Mouse (Mus musculus): ENCODE data around the gene C87436. TPM values are rescaled to one million over a fixed set of nuclear protein-coding genes. Genes with fewer than 3 reads are reported as not detected.

Gene C87436
- polyA plus RNA-seq, 1 experiment from 2014 or later = 25.6 TPM

GRCm38 (mm10) chr6:86397257-86397980, 40.8 kb upstream of the C87436 start:
- ATAC-seq (ENCODE audit: low FRiP score) (no peak), DNase-seq (ENCODE audit: low spot score) (no peak)
- H3K4me2 ChIP-seq (replicated peaks; ENCODE audit: low read depth, low read length) = peak overlapping the region; percentile 72
- H3K27me3 ChIP-seq (ENCODE audit: control insufficient read depth, insufficient read depth, low read length) = no peaks in the 10 kb centered on the region
- H3K9me3 ChIP-seq (ENCODE audit: control insufficient read depth, low read length) = no peaks in the 10 kb centered on the region
- peak overlapping the region; percentile 83; the same call in 1 of the 2 replicates for H3K27ac ChIP-seq (ENCODE audit: low read depth, low read length)
- H3K4me1 ChIP-seq (replicated peaks; ENCODE audit: control insufficient read depth, insufficient read depth, low read length) = peaks cover 8% of the 10 kb centered on the region; the same call in 1 of the 2 replicates
- WGBS = 8% methylated on average over 14 of the region's 14 CpGs
- H3K9ac ChIP-seq (ENCODE audit: low read depth, low read length) = peak overlapping the region; percentile 92
- peak overlapping the region; percentile 85 for H3K4me3 ChIP-seq (ENCODE audit: low read depth, low read length)
- no peaks in the 10 kb centered on the region for H3K36me3 ChIP-seq (ENCODE audit: control insufficient read depth, insufficient read depth, low read length)

- no peak for DNase-seq (ENCODE audit: low spot score)
- Histone ChIP-seq H3K36me3 (ENCODE audit: control insufficient read depth, insufficient read depth, low read length) (no peaks in the 10 kb centered on the region), H3K4me2 (replicated peaks; ENCODE audit: low read depth, low read length) (no peak overlapping the region), H3K9me3 (ENCODE audit: control insufficient read depth, low read length) (no peaks in the 10 kb centered on the region), H3K27ac (ENCODE audit: low read depth, low read length) (no peak overlapping the region), H3K4me3 (ENCODE audit: low read depth, low read length) (0 out of 2 replicates have a peak overlapping the region, but pooled peaks have one; percentile 8), H3K4me1 (replicated peaks; ENCODE audit: control insufficient read depth, insufficient read depth, low read length) (peaks cover 8% of the 10 kb centered on the region; the same call in 1 of the 2 replicates), H3K9ac (ENCODE audit: low read depth, low read length) (no peak overlapping the region), H3K27me3 (ENCODE audit: control insufficient read depth, insufficient read depth, low read length) (no peaks in the 10 kb centered on the region)
- no peak for ATAC-seq (ENCODE audit: low FRiP score)
- 76% methylated on average over 2 of the region's 2 CpGs for WGBS
Observed at GRCm38 (mm10) chr6:86398986-86399385, 39.2 kb upstream of the C87436 start.

- no peak for ATAC-seq (ENCODE audit: low FRiP score)
- 86% methylated on average over 2 of the region's 2 CpGs for WGBS
Observed at GRCm38 (mm10) chr6:86399995-86400394, 38.2 kb upstream of the C87436 start.

GRCm38 (mm10) chr6:86400972-86401371, 37.2 kb upstream of the C87436 start:
- ATAC-seq (ENCODE audit: low FRiP score) (no peak), DNase-seq (ENCODE audit: low spot score) (peak; percentile 77)
- H3K36me3 ChIP-seq (ENCODE audit: control insufficient read depth, insufficient read depth, low read length) = no peaks in the 10 kb centered on the region
- 7% methylated on average over 9 of the region's 9 CpGs for WGBS
- no peak overlapping the region for H3K4me3 ChIP-seq (ENCODE audit: low read depth, low read length)
- H3K4me1 ChIP-seq (replicated peaks; ENCODE audit: control insufficient read depth, insufficient read depth, low read length) = no peaks in the 10 kb centered on the region
- peak overlapping the region; percentile 20; the same call in 1 of the 2 replicates for H3K4me2 ChIP-seq (replicated peaks; ENCODE audit: low read depth, low read length)
- no peak overlapping the region for H3K27ac ChIP-seq (ENCODE audit: low read depth, low read length)
- no peaks in the 10 kb centered on the region for H3K9me3 ChIP-seq (ENCODE audit: control insufficient read depth, low read length)
- H3K27me3 ChIP-seq (ENCODE audit: control insufficient read depth, insufficient read depth, low read length) = no peaks in the 10 kb centered on the region
- H3K9ac ChIP-seq (ENCODE audit: low read depth, low read length) = no peak overlapping the region

More at GRCm38 (mm10) chr6:86399995-86400394, 38.2 kb upstream of the C87436 start:
- no peaks in the 10 kb centered on the region for H3K9me3 ChIP-seq (ENCODE audit: control insufficient read depth, low read length)
- H3K36me3 ChIP-seq (ENCODE audit: control insufficient read depth, insufficient read depth, low read length) = no peaks in the 10 kb centered on the region
- H3K4me1 ChIP-seq (replicated peaks; ENCODE audit: control insufficient read depth, insufficient read depth, low read length) = peaks cover 6% of the 10 kb centered on the region; the same call in 1 of the 2 replicates
- no peak overlapping the region for H3K9ac ChIP-seq (ENCODE audit: low read depth, low read length)
- H3K27ac ChIP-seq (ENCODE audit: low read depth, low read length) = no peak overlapping the region
- no peak overlapping the region for H3K4me3 ChIP-seq (ENCODE audit: low read depth, low read length)
- no peaks in the 10 kb centered on the region for H3K27me3 ChIP-seq (ENCODE audit: control insufficient read depth, insufficient read depth, low read length)
- no peak for DNase-seq (ENCODE audit: low spot score)
- no peak overlapping the region for H3K4me2 ChIP-seq (replicated peaks; ENCODE audit: low read depth, low read length)

GRCm38 (mm10) chr6:86402681-86403607, 35.2 kb upstream of the C87436 start:
- Histone ChIP-seq H3K9me3 (ENCODE audit: control insufficient read depth, low read length) (no peaks in the 10 kb centered on the region), H3K27me3 (ENCODE audit: control insufficient read depth, insufficient read depth, low read length) (no peaks in the 10 kb centered on the region), H3K4me3 (ENCODE audit: low read depth, low read length) (peak overlapping the region; percentile 88), H3K27ac (ENCODE audit: low read depth, low read length) (no peak overlapping the region), H3K9ac (ENCODE audit: low read depth, low read length) (no peak overlapping the region), H3K4me2 (replicated peaks; ENCODE audit: low read depth, low read length) (peak overlapping the region; percentile 28; the same call in 1 of the 2 replicates), H3K4me1 (replicated peaks; ENCODE audit: control insufficient read depth, insufficient read depth, low read length) (no peaks in the 10 kb centered on the region), H3K36me3 (ENCODE audit: control insufficient read depth, insufficient read depth, low read length) (no peaks in the 10 kb centered on the region)
- DNase-seq (ENCODE audit: low spot score) (peak; percentile 40), ATAC-seq (ENCODE audit: low FRiP score) (no peak)
- WGBS = 39% methylated on average over 12 of the region's 12 CpGs

- peak overlapping the region; percentile 70 for H3K4me2 ChIP-seq (replicated peaks; ENCODE audit: low read depth, low read length)
- H3K4me1 ChIP-seq (replicated peaks; ENCODE audit: control insufficient read depth, insufficient read depth, low read length) = no peaks in the 10 kb centered on the region
- ATAC-seq (ENCODE audit: low FRiP score) (peak; percentile 81), DNase-seq (ENCODE audit: low spot score) (peak; percentile 91)
- no peaks in the 10 kb centered on the region for H3K27me3 ChIP-seq (ENCODE audit: control insufficient read depth, insufficient read depth, low read length)
- H3K27ac ChIP-seq (ENCODE audit: low read depth, low read length) = peak overlapping the region; percentile 100; the same call in 1 of the 2 replicates
- WGBS = under 1% methylated on average over 15 of the region's 15 CpGs
- H3K36me3 ChIP-seq (ENCODE audit: control insufficient read depth, insufficient read depth, low read length) = no peaks in the 10 kb centered on the region
- no peaks in the 10 kb centered on the region for H3K9me3 ChIP-seq (ENCODE audit: control insufficient read depth, low read length)
- peak overlapping the region; percentile 100 for H3K9ac ChIP-seq (ENCODE audit: low read depth, low read length)
- peak overlapping the region; percentile 88 for H3K4me3 ChIP-seq (ENCODE audit: low read depth, low read length)
Observed at GRCm38 (mm10) chr6:86403728-86404099, 34.5 kb upstream of the C87436 start.

- ATAC-seq (ENCODE audit: low FRiP score) (peak; percentile 96), DNase-seq (ENCODE audit: low spot score) (peak; percentile 98)
- Histone ChIP-seq H3K4me1 (replicated peaks; ENCODE audit: control insufficient read depth, insufficient read depth, low read length) (no peaks in the 10 kb centered on the region), H3K9ac (ENCODE audit: low read depth, low read length) (peak within 1 kb of the TSS; percentile 100), H3K36me3 (ENCODE audit: control insufficient read depth, insufficient read depth, low read length) (no peaks in the 10 kb centered on the region), H3K4me3 (ENCODE audit: low read depth, low read length) (peak within 1 kb of the TSS; percentile 88), H3K27ac (ENCODE audit: low read depth, low read length) (peak within 1 kb of the TSS; percentile 100), H3K9me3 (ENCODE audit: control insufficient read depth, low read length) (no peaks in the 10 kb centered on the region), H3K4me2 (replicated peaks; ENCODE audit: low read depth, low read length) (peak within 1 kb of the TSS; percentile 70), H3K27me3 (ENCODE audit: control insufficient read depth, insufficient read depth, low read length) (no peaks in the 10 kb centered on the region)
- WGBS = under 1% methylated on average over 62 of the region's 62 CpGs
Observed at GRCm38 (mm10) chr6:86404100-86404861, 33.9 kb upstream of the C87436 start, which contains the start of gene Tia1. TSS of gene Tia1 (plus strand) at chr6:86404219.

- WGBS = under 1% methylated on average over 11 of the region's 11 CpGs
- H3K4me3 ChIP-seq (ENCODE audit: low read depth, low read length) = peak overlapping the region; percentile 88
- peak overlapping the region; percentile 100 for H3K27ac ChIP-seq (ENCODE audit: low read depth, low read length)
- DNase-seq (ENCODE audit: low spot score) (peak; percentile 61), ATAC-seq (ENCODE audit: low FRiP score) (no peak)
- peak overlapping the region; percentile 100 for H3K9ac ChIP-seq (ENCODE audit: low read depth, low read length)
- H3K9me3 ChIP-seq (ENCODE audit: control insufficient read depth, low read length) = no peaks in the 10 kb centered on the region
- no peaks in the 10 kb centered on the region for H3K36me3 ChIP-seq (ENCODE audit: control insufficient read depth, insufficient read depth, low read length)
- H3K4me2 ChIP-seq (replicated peaks; ENCODE audit: low read depth, low read length) = peak overlapping the region; percentile 70
- H3K4me1 ChIP-seq (replicated peaks; ENCODE audit: control insufficient read depth, insufficient read depth, low read length) = no peaks in the 10 kb centered on the region
- H3K27me3 ChIP-seq (ENCODE audit: control insufficient read depth, insufficient read depth, low read length) = no peaks in the 10 kb centered on the region
Observed at GRCm38 (mm10) chr6:86404996-86405395, 33.2 kb upstream of the C87436 start.

Data from hindbrain, embryonic 11.5 days (tissue).